Mouse (Mus musculus): ENCODE measurements around the gene Csmd2. TPM values are rescaled to one million over a fixed set of nuclear protein-coding genes. Genes with fewer than 3 reads are reported as not detected.
"Not testable (repeated sequence)": the region's sequence is repeated elsewhere in the genome, so short reads cannot be mapped to it uniquely, and the experiment has no call there.

The Csmd2 gene
- polyA plus RNA-seq, 1 experiment from 2014 or later, result 2.4 TPM

- H3K4me3 ChIP-seq, result peak overlapping the region; percentile 74
- H3K36me3 ChIP-seq, result no peaks in the 10 kb centered on the region
- peak; percentile 21 for DNase-seq (ENCODE audit: low spot score)
- peaks cover 76% of the 10 kb centered on the region for H3K27me3 ChIP-seq (ENCODE audit: insufficient read depth, poor library complexity, severe bottlenecking)
- H3K9me3 ChIP-seq, result no peaks in the 10 kb centered on the region
- 1% methylated on average over 39 of the region's 39 CpGs for WGBS
- H3K27ac ChIP-seq, result peak overlapping the region; percentile 89
- H3K4me1 ChIP-seq (replicated peaks), result peaks cover 41% of the 10 kb centered on the region
Measured at GRCm38 (mm10) chr4:127988526-127989180, 996 bp downstream of the Csmd2 start.

GRCm38 (mm10) chr4:127989347-127989995 is 1.8 kb downstream of the Csmd2 start:
- Histone ChIP-seq H3K27me3 (ENCODE audit: insufficient read depth, poor library complexity, severe bottlenecking) (peaks cover 68% of the 10 kb centered on the region), H3K4me1 (replicated peaks) (peaks cover 41% of the 10 kb centered on the region), H3K36me3 (no peaks in the 10 kb centered on the region), H3K27ac (no peak overlapping the region), H3K9me3 (no peaks in the 10 kb centered on the region), H3K4me3 (peak overlapping the region; percentile 74)
- peak; percentile 45 for DNase-seq (ENCODE audit: low spot score)
- whole genome bisulfite sequencing, result 10% methylated on average over 18 of the region's 18 CpGs

- no peak overlapping the region for H3K4me3 ChIP-seq
Measured at GRCm38 (mm10) chr4:127999281-127999680, 11.6 kb downstream of the Csmd2 start.

GRCm38 (mm10) chr4:128002638-128003101 is 15.0 kb downstream of the Csmd2 start:
- H3K4me1 ChIP-seq (replicated peaks), result no peaks in the 10 kb centered on the region
- DNase-seq (ENCODE audit: low spot score), result no peak
- 65% methylated on average over 4 of the region's 4 CpGs for WGBS
- no peaks in the 10 kb centered on the region for H3K27me3 ChIP-seq (ENCODE audit: insufficient read depth, poor library complexity, severe bottlenecking)
- H3K9me3 ChIP-seq, result no peaks in the 10 kb centered on the region
- no peak overlapping the region for H3K4me3 ChIP-seq
- no peak overlapping the region for H3K27ac ChIP-seq
- H3K36me3 ChIP-seq, result no peaks in the 10 kb centered on the region

More at GRCm38 (mm10) chr4:127999281-127999680, 11.6 kb downstream of the Csmd2 start:
- H3K36me3 ChIP-seq, result no peaks in the 10 kb centered on the region
- no peaks in the 10 kb centered on the region for H3K27me3 ChIP-seq (ENCODE audit: insufficient read depth, poor library complexity, severe bottlenecking)
- no peaks in the 10 kb centered on the region for H3K9me3 ChIP-seq
- H3K4me1 ChIP-seq (replicated peaks), result no peaks in the 10 kb centered on the region
- H3K27ac ChIP-seq, result no peak overlapping the region
- WGBS, result 87% methylated on average over 3 of the region's 3 CpGs
- no peak for DNase-seq (ENCODE audit: low spot score)

- H3K27me3 ChIP-seq (ENCODE audit: insufficient read depth, poor library complexity, severe bottlenecking), result no peaks in the 10 kb centered on the region
- 75% methylated on average over 3 of the region's 3 CpGs for WGBS
- no peak for DNase-seq (ENCODE audit: low spot score)
Measured at GRCm38 (mm10) chr4:128004797-128005452, 17.3 kb downstream of the Csmd2 start.

GRCm38 (mm10) chr4:128019465-128019864 is 31.8 kb downstream of the Csmd2 start:
- Histone ChIP-seq H3K27me3 (ENCODE audit: insufficient read depth, poor library complexity, severe bottlenecking) (no peaks in the 10 kb centered on the region), H3K27ac (0 out of 2 replicates have a peak overlapping the region, but pooled peaks have one; percentile 35), H3K4me1 (replicated peaks) (peaks cover 14% of the 10 kb centered on the region), H3K36me3 (no peaks in the 10 kb centered on the region), H3K9me3 (no peaks in the 10 kb centered on the region), H3K4me3 (no peak overlapping the region)
- no peak for DNase-seq (ENCODE audit: low spot score)
- 75% methylated on average over 2 of the region's 2 CpGs for WGBS

More at GRCm38 (mm10) chr4:128004797-128005452, 17.3 kb downstream of the Csmd2 start:
- no peak overlapping the region for H3K27ac ChIP-seq
- H3K9me3 ChIP-seq, result no peaks in the 10 kb centered on the region
- H3K4me3 ChIP-seq, result no peak overlapping the region
- H3K4me1 ChIP-seq (replicated peaks), result 0 out of 2 replicates have a peak, but pooled peaks cover 2% of the 10 kb centered on the region
- no peaks in the 10 kb centered on the region for H3K36me3 ChIP-seq

GRCm38 (mm10) chr4:128028294-128028693 is 40.6 kb downstream of the Csmd2 start:
- Histone ChIP-seq H3K36me3 (no peaks in the 10 kb centered on the region), H3K9me3 (no peaks in the 10 kb centered on the region), H3K4me1 (replicated peaks) (0 out of 2 replicates have a peak, but pooled peaks cover 3% of the 10 kb centered on the region), H3K4me3 (no peak overlapping the region), H3K27ac (no peak overlapping the region), H3K27me3 (ENCODE audit: insufficient read depth, poor library complexity, severe bottlenecking) (no peaks in the 10 kb centered on the region)
- WGBS, result 98% methylated on average over 1 of the region's 1 CpGs
- no peak for DNase-seq (ENCODE audit: low spot score)

GRCm38 (mm10) chr4:128041901-128042300 is 54.2 kb downstream of the Csmd2 start:
- no peaks in the 10 kb centered on the region for H3K27me3 ChIP-seq (ENCODE audit: insufficient read depth, poor library complexity, severe bottlenecking)
- no peaks in the 10 kb centered on the region for H3K9me3 ChIP-seq
- WGBS, result 61% methylated on average over 4 of the region's 4 CpGs
- H3K36me3 ChIP-seq, result no peaks in the 10 kb centered on the region
- peaks cover 26% of the 10 kb centered on the region for H3K4me1 ChIP-seq (replicated peaks)
- DNase-seq (ENCODE audit: low spot score), result no peak
- H3K4me3 ChIP-seq, result no peak overlapping the region
- H3K27ac ChIP-seq, result peak overlapping the region; percentile 40; the same call in 1 of the 2 replicates

- peak; percentile 34 for DNase-seq (ENCODE audit: low spot score)
- Histone ChIP-seq H3K36me3 (no peaks in the 10 kb centered on the region), H3K4me3 (no peak overlapping the region), H3K9me3 (no peaks in the 10 kb centered on the region), H3K4me1 (replicated peaks) (peaks cover 26% of the 10 kb centered on the region), H3K27me3 (ENCODE audit: insufficient read depth, poor library complexity, severe bottlenecking) (no peaks in the 10 kb centered on the region), H3K27ac (0 out of 2 replicates have a peak overlapping the region, but pooled peaks have one; percentile 12)
- WGBS, result 32% methylated on average over 5 of the region's 5 CpGs
Measured at GRCm38 (mm10) chr4:128042626-128043025, 55.0 kb downstream of the Csmd2 start.

- H3K4me1 ChIP-seq (replicated peaks), result peaks cover 5% of the 10 kb centered on the region; the same call in 1 of the 2 replicates
- DNase-seq (ENCODE audit: low spot score), result no peak
- WGBS, result 81% methylated on average over 1 of the region's 1 CpGs
- no peaks in the 10 kb centered on the region for H3K9me3 ChIP-seq
- H3K4me3 ChIP-seq, result no peak overlapping the region
- H3K36me3 ChIP-seq, result no peaks in the 10 kb centered on the region
- H3K27ac ChIP-seq, result no peak overlapping the region
- H3K27me3 ChIP-seq (ENCODE audit: insufficient read depth, poor library complexity, severe bottlenecking), result no peaks in the 10 kb centered on the region
Measured at GRCm38 (mm10) chr4:128048716-128049115, 61.1 kb downstream of the Csmd2 start.

GRCm38 (mm10) chr4:128052701-128053100 is 65.0 kb downstream of the Csmd2 start:
- no peaks in the 10 kb centered on the region for H3K4me1 ChIP-seq (replicated peaks)
- no peaks in the 10 kb centered on the region for H3K9me3 ChIP-seq
- H3K4me3 ChIP-seq, result no peak overlapping the region
- H3K36me3 ChIP-seq, result no peaks in the 10 kb centered on the region
- 82% methylated on average over 8 of the region's 8 CpGs for WGBS
- no peak for DNase-seq (ENCODE audit: low spot score)
- no peaks in the 10 kb centered on the region for H3K27me3 ChIP-seq (ENCODE audit: insufficient read depth, poor library complexity, severe bottlenecking)
- no peak overlapping the region for H3K27ac ChIP-seq

- DNase-seq (ENCODE audit: low spot score); H3K27ac ChIP-seq; H3K4me3 ChIP-seq; H3K27me3 ChIP-seq (ENCODE audit: insufficient read depth, poor library complexity, severe bottlenecking); H3K9me3 ChIP-seq; H3K4me1 ChIP-seq (replicated peaks); H3K36me3 ChIP-seq: not testable (repeated sequence)
- 90% methylated on average over 2 of the region's 2 CpGs for WGBS
Measured at GRCm38 (mm10) chr4:128061274-128061673, 73.6 kb downstream of the Csmd2 start.

GRCm38 (mm10) chr4:128067189-128067588 is 79.5 kb downstream of the Csmd2 start:
- H3K27me3 ChIP-seq (ENCODE audit: insufficient read depth, poor library complexity, severe bottlenecking), result no peaks in the 10 kb centered on the region
- H3K4me1 ChIP-seq (replicated peaks), result no peaks in the 10 kb centered on the region
- WGBS, result 84% methylated on average over 9 of the region's 9 CpGs
- H3K27ac ChIP-seq, result no peak overlapping the region
- no peaks in the 10 kb centered on the region for H3K9me3 ChIP-seq
- DNase-seq (ENCODE audit: low spot score), result no peak
- H3K36me3 ChIP-seq, result no peaks in the 10 kb centered on the region
- H3K4me3 ChIP-seq, result no peak overlapping the region

Data from hindbrain, embryonic 10.5 days (tissue).